Mouse (Mus musculus) forebrain, embryonic 13.5 days (tissue): ENCODE measurements around the gene Fads6. TPM values are rescaled to one million over a fixed set of nuclear protein-coding genes. Genes with fewer than 3 reads are reported as not detected.

Experiments
- ATAC-seq: fragments of 200-750 bp; cut with Nextera tagmentation; 2 replicates; pipeline ENCODE4 v1.8.0; 2017
- H3K27ac ChIP-seq: fragments of 300-500 bp; sonication (generic); 2 replicates; pipeline ENCODE4 v1.5.1; 2015; ENCODE audit warnings: inconsistent platforms, mild to moderate bottlenecking, moderate library complexity
- H3K27me3 ChIP-seq: fragments of 300-500 bp; sonication (generic); 2 replicates; pipeline ENCODE4 v1.6.1; 2015; ENCODE audit warnings: mild to moderate bottlenecking, inconsistent platforms
- H3K36me3 ChIP-seq: fragments of 300-500 bp; sonication (generic); 2 replicates; pipeline ENCODE4 v1.6.1; 2015; ENCODE audit warnings: mild to moderate bottlenecking, inconsistent platforms; ENCODE audit not compliant: poor library complexity, severe bottlenecking
- H3K4me1 ChIP-seq: fragments of 300-500 bp; sonication (generic); 2 replicates; pipeline ENCODE4 v1.6.1; 2015; ENCODE audit warnings: inconsistent platforms
- H3K4me2 ChIP-seq: fragments of 300-500 bp; sonication (generic); 2 replicates; pipeline ENCODE4 v1.6.1; 2015; ENCODE audit warnings: inconsistent platforms, mild to moderate bottlenecking, moderate library complexity
- H3K4me3 ChIP-seq: fragments of 300-500 bp; sonication (generic); 2 replicates; pipeline ENCODE4 v1.5.1; 2015; ENCODE audit warnings: mild to moderate bottlenecking, inconsistent platforms
- H3K9ac ChIP-seq: fragments of 300-500 bp; sonication (generic); 2 replicates; pipeline ENCODE4 v1.6.1; 2015; ENCODE audit warnings: mild to moderate bottlenecking, inconsistent platforms
- H3K9me3 ChIP-seq: fragments of 300-500 bp; sonication (generic); replicated peaks from 2 replicates; pipeline ENCODE4 v1.6.1; 2016; ENCODE audit warnings: inconsistent platforms
- WGBS: fragments of 180-500 bp; shearing (Covaris S2); methylation state at CpG from one replicate; pipeline ENCODE4 v1.1.7; 2015; 5-methylcytosine and 5-hydroxymethylcytosine counted together
- polyA plus RNA-seq: library from polyadenylated mRNA; unstranded; fragments of >200 nt; fragmentation: Nextera tagmentation; extraction: Ambion mirVana; gene quantifications from 2 replicates; pipeline ENCODE4 v1.2.1, GENCODE M21; 2015

The Fads6 gene
- polyA plus RNA-seq, 1 experiment from 2014 or later: 0.23 TPM

- Histone ChIP-seq H3K36me3 (no peaks in the 10 kb centered on the region), H3K27me3 (peaks cover 10% of the 10 kb centered on the region), H3K27ac (no peak overlapping the region), H3K4me2 (peak overlapping the region; percentile 83; the same call in 1 of the 2 replicates), H3K9me3 (no peaks in the 10 kb centered on the region), H3K4me1 (peaks cover 6% of the 10 kb centered on the region), H3K9ac (no peak overlapping the region), H3K4me3 (no peak overlapping the region)
- ATAC-seq: no peak
- 63% methylated on average over 8 of the region's 8 CpGs for WGBS
Observed at GRCm38 (mm10) chr11:115298160-115298559, 697 bp upstream of the Fads6 start.

GRCm38 (mm10) chr11:115296471-115297210 lies 822 bp downstream of the Fads6 start:
- peaks cover 6% of the 10 kb centered on the region for H3K4me1 ChIP-seq
- no peak for ATAC-seq
- H3K4me2 ChIP-seq: peak overlapping the region; percentile 83
- H3K9ac ChIP-seq: peak overlapping the region; percentile 68; the same call in 1 of the 2 replicates
- no peaks in the 10 kb centered on the region for H3K9me3 ChIP-seq
- 53% methylated on average over 21 of the region's 21 CpGs for WGBS
- peaks cover 10% of the 10 kb centered on the region for H3K27me3 ChIP-seq
- no peaks in the 10 kb centered on the region for H3K36me3 ChIP-seq
- H3K4me3 ChIP-seq: peak overlapping the region; percentile 50
- H3K27ac ChIP-seq: no peak overlapping the region

- H3K36me3 ChIP-seq: no peaks in the 10 kb centered on the region
- no peaks in the 10 kb centered on the region for H3K9me3 ChIP-seq
- H3K4me3 ChIP-seq: no peak overlapping the region
- H3K4me2 ChIP-seq: no peak overlapping the region
- H3K27ac ChIP-seq: no peak overlapping the region
- ATAC-seq: no peak
- peaks cover 10% of the 10 kb centered on the region for H3K27me3 ChIP-seq
- 87% methylated on average over 11 of the region's 11 CpGs for WGBS
- no peak overlapping the region for H3K9ac ChIP-seq
- H3K4me1 ChIP-seq: peaks cover 6% of the 10 kb centered on the region
Observed at GRCm38 (mm10) chr11:115295939-115296338, 1.5 kb downstream of the Fads6 start.

- H3K4me3 ChIP-seq: no peak overlapping the region
- H3K4me1 ChIP-seq: peaks cover 6% of the 10 kb centered on the region
- ATAC-seq: no peak
- peaks cover 10% of the 10 kb centered on the region for H3K27me3 ChIP-seq
- H3K4me2 ChIP-seq: no peak overlapping the region
- H3K36me3 ChIP-seq: no peaks in the 10 kb centered on the region
- no peak overlapping the region for H3K27ac ChIP-seq
- no peak overlapping the region for H3K9ac ChIP-seq
- WGBS: 67% methylated on average over 14 of the region's 14 CpGs
- no peaks in the 10 kb centered on the region for H3K9me3 ChIP-seq
Observed at GRCm38 (mm10) chr11:115292631-115293375, 4.7 kb downstream of the Fads6 start.

GRCm38 (mm10) chr11:115291503-115291902 lies 6.0 kb downstream of the Fads6 start:
- 83% methylated on average over 10 of the region's 10 CpGs for WGBS
- H3K9ac ChIP-seq: no peak overlapping the region
- H3K36me3 ChIP-seq: no peaks in the 10 kb centered on the region
- H3K27me3 ChIP-seq: peaks cover 3% of the 10 kb centered on the region; the same call in 1 of the 2 replicates
- H3K9me3 ChIP-seq: no peaks in the 10 kb centered on the region
- H3K4me2 ChIP-seq: no peak overlapping the region
- no peak overlapping the region for H3K27ac ChIP-seq
- no peak for ATAC-seq
- no peak overlapping the region for H3K4me3 ChIP-seq
- peaks cover 5% of the 10 kb centered on the region; the same call in 1 of the 2 replicates for H3K4me1 ChIP-seq

GRCm38 (mm10) chr11:115290919-115291318 lies 6.5 kb downstream of the Fads6 start:
- Histone ChIP-seq H3K4me1 (peaks cover 9% of the 10 kb centered on the region; the same call in 1 of the 2 replicates), H3K4me3 (no peak overlapping the region), H3K4me2 (no peak overlapping the region), H3K27ac (no peak overlapping the region), H3K36me3 (no peaks in the 10 kb centered on the region), H3K9ac (no peak overlapping the region), H3K27me3 (0 out of 2 replicates have a peak, but pooled peaks cover 2% of the 10 kb centered on the region), H3K9me3 (no peaks in the 10 kb centered on the region)
- ATAC-seq: no peak
- WGBS: 91% methylated on average over 6 of the region's 6 CpGs

- H3K36me3 ChIP-seq: no peaks in the 10 kb centered on the region
- no peak overlapping the region for H3K9ac ChIP-seq
- H3K4me1 ChIP-seq: peaks cover 9% of the 10 kb centered on the region; the same call in 1 of the 2 replicates
- no peaks in the 10 kb centered on the region for H3K27me3 ChIP-seq
- H3K4me2 ChIP-seq: no peak overlapping the region
- ATAC-seq: no peak
- WGBS: 82% methylated on average over 1 of the region's 1 CpGs
- no peak overlapping the region for H3K4me3 ChIP-seq
- no peaks in the 10 kb centered on the region for H3K9me3 ChIP-seq
- no peak overlapping the region for H3K27ac ChIP-seq
Observed at GRCm38 (mm10) chr11:115290314-115290713, 7.1 kb downstream of the Fads6 start.

GRCm38 (mm10) chr11:115289885-115290284 lies 7.6 kb downstream of the Fads6 start:
- Histone ChIP-seq H3K4me1 (peaks cover 9% of the 10 kb centered on the region; the same call in 1 of the 2 replicates), H3K36me3 (no peaks in the 10 kb centered on the region), H3K4me3 (no peak overlapping the region), H3K9me3 (no peaks in the 10 kb centered on the region), H3K4me2 (no peak overlapping the region), H3K9ac (no peak overlapping the region), H3K27me3 (no peaks in the 10 kb centered on the region), H3K27ac (no peak overlapping the region)
- 84% methylated on average over 8 of the region's 8 CpGs for whole genome bisulfite sequencing
- ATAC-seq: no peak

GRCm38 (mm10) chr11:115288305-115288704 lies 9.2 kb downstream of the Fads6 start:
- H3K9ac ChIP-seq: no peak overlapping the region
- no peak for ATAC-seq
- 83% methylated on average over 2 of the region's 2 CpGs for WGBS

GRCm38 (mm10) chr11:115287386-115287785 lies 10.1 kb downstream of the Fads6 start:
- H3K27ac ChIP-seq: no peak overlapping the region
- H3K4me1 ChIP-seq: peaks cover 9% of the 10 kb centered on the region; the same call in 1 of the 2 replicates
- H3K9me3 ChIP-seq: no peaks in the 10 kb centered on the region
- H3K27me3 ChIP-seq: no peaks in the 10 kb centered on the region
- no peak overlapping the region for H3K9ac ChIP-seq
- no peak for ATAC-seq
- H3K36me3 ChIP-seq: no peaks in the 10 kb centered on the region
- no peak overlapping the region for H3K4me3 ChIP-seq
- WGBS: 81% methylated on average over 5 of the region's 5 CpGs
- H3K4me2 ChIP-seq: no peak overlapping the region

More at GRCm38 (mm10) chr11:115288305-115288704, 9.2 kb downstream of the Fads6 start:
- H3K27ac ChIP-seq: no peak overlapping the region
- H3K4me1 ChIP-seq: peaks cover 9% of the 10 kb centered on the region; the same call in 1 of the 2 replicates
- no peaks in the 10 kb centered on the region for H3K36me3 ChIP-seq
- no peak overlapping the region for H3K4me2 ChIP-seq
- H3K27me3 ChIP-seq: no peaks in the 10 kb centered on the region
- no peak overlapping the region for H3K4me3 ChIP-seq
- no peaks in the 10 kb centered on the region for H3K9me3 ChIP-seq

GRCm38 (mm10) chr11:115286201-115286993 lies 11.1 kb downstream of the Fads6 start:
- H3K4me1 ChIP-seq: peaks cover 9% of the 10 kb centered on the region; the same call in 1 of the 2 replicates
- no peak overlapping the region for H3K4me3 ChIP-seq
- H3K4me2 ChIP-seq: no peak overlapping the region
- no peak for ATAC-seq
- H3K27me3 ChIP-seq: no peaks in the 10 kb centered on the region
- H3K9me3 ChIP-seq: no peaks in the 10 kb centered on the region
- H3K27ac ChIP-seq: peak overlapping the region; percentile 36; the same call in 1 of the 2 replicates
- WGBS: 79% methylated on average over 19 of the region's 19 CpGs
- no peak overlapping the region for H3K9ac ChIP-seq
- H3K36me3 ChIP-seq: no peaks in the 10 kb centered on the region
